Mouse (Mus musculus) bone marrow macrophage, adult 2 months (primary cell): Measurements from ENCODE around the gene Prss46.

ENCODE experiments used
- CTCF ChIP-seq: IDR thresholded peaks from 2 replicates; pipeline ENCODE4 v1.5.1; 2012; ENCODE audit warnings: low read depth, mild to moderate bottlenecking, low read length, moderate library complexity
- POLR2A ChIP-seq: IDR thresholded peaks from 2 replicates; pipeline ENCODE4 v1.6.1; 2012; ENCODE audit warnings: mild to moderate bottlenecking, low read depth, low read length, borderline replicate concordance

GRCm38 (mm10) chr9:110891077-110891828, 46.9 kb downstream of the Prss46 start:
- TF ChIP-seq POLR2A (no peak), CTCF (no peak)
